ENCODE assay signal across 16 mouse cellular contexts in the genomic region with DNA sequence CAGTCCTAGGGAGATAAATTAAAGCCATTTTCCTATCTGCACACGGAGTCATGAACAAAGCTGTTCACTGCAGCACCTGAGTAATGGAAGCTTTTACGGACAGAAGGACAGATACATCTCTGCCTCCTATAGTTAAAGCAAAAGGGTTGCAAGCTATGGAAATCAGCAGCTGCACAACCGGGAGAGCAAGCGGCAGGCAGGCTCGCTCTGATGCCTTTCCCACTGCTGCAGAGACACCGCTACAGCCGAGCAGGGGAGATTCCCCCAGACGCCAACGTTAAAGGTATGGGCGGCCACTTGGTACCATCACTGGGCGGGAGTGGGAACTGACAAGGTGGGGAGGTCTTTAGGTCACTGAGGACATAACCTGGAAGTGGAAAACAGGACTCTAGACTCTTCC. TPM values are rescaled to one million over a fixed set of nuclear protein-coding genes. Genes with fewer than 3 reads are reported as not detected.
DNase-seq lines count a peak whose midpoint lies in the region; ATAC-seq and TF ChIP-seq lines count a peak whose summit lies in the region.
"Had no signal": no experiment of that assay in that cellular context is flagged by ENCODE, and none has a peak within 500 bp of the region (broad histone marks: within the 10 kb centered on the region; RNA-seq: fewer than 3 reads in every experiment).

No protein-coding gene starts in this region.

- H3K9me3 ChIP-seq in heart, embryonic 16.5 days (replicated peaks; ENCODE audit: control insufficient read depth, low read length) = 0 out of 2 replicates have a peak, but pooled peaks cover 6% of the 10 kb centered on the region
- no peaks in the 10 kb centered on the region for H3K9me3 ChIP-seq in midbrain, embryonic 14.5 days (ENCODE audit: control insufficient read depth, low read length)
- H3K9me3 ChIP-seq in midbrain, embryonic 10.5 days (replicated peaks) = no peaks in the 10 kb centered on the region
- H3K9me3 ChIP-seq in limb, embryonic 12.5 days = 0 out of 2 replicates have a peak, but pooled peaks cover 5% of the 10 kb centered on the region
- no peaks in the 10 kb centered on the region for H3K9me3 ChIP-seq in neural tube, embryonic 15.5 days (replicated peaks)

- TF ChIP-seq CTCF in heart, adult 2 months (IDR thresholded peaks at IDR 0.05) = no peak

- no peaks in the 10 kb centered on the region for H3K79me2 ChIP-seq in heart, adult 2 months (replicated peaks; ENCODE audit: control insufficient read depth, insufficient read depth, low read length)

- no peak for ATAC-seq in heart, embryonic 16.5 days (replicated peaks; ENCODE audit: extremely low read depth, insufficient read depth, low FRiP score)
- ATAC-seq in midbrain, embryonic 14.5 days (ENCODE audit: low FRiP score, low TSS enrichment) = no peak
- ATAC-seq in limb, embryonic 12.5 days (ENCODE audit: insufficient number of reproducible peaks, insufficient read depth, low FRiP score, low TSS enrichment, low read depth) = no peak
- no peak for ATAC-seq in neural tube, embryonic 15.5 days (ENCODE audit: low FRiP score)
- ATAC-seq in cerebellum, adult (ENCODE audit: insufficient number of reproducible peaks, low FRiP score, low TSS enrichment) = no peak
- ATAC-seq: intestine, postnatal 0 days had no signal

- no peak for DNase-seq in heart, adult 2 months
- no peak for DNase-seq in midbrain, embryonic 14.5 days
- no peak for DNase-seq in midbrain, embryonic 10.5 days (ENCODE audit: low spot score)
- no peak for DNase-seq in Muller cell, postnatal 12 days (ENCODE audit: inconsistent ontology term)
- DNase-seq: adrenal gland, postnatal 10 days; layer of hippocampus, adult 9-11 months; lung, postnatal 4 days had no signal

- H3K4me2 ChIP-seq in heart, embryonic 16.5 days (ENCODE audit: low read depth, low read length) = peak overlapping the region; percentile 62
- 0 out of 2 replicates have a peak overlapping the region, but pooled peaks have one; percentile 9 for H3K4me2 ChIP-seq in midbrain, embryonic 14.5 days (ENCODE audit: low read length)
- H3K4me2 ChIP-seq in limb, embryonic 12.5 days = peak overlapping the region; percentile 37
- H3K4me2 ChIP-seq in neural tube, embryonic 15.5 days = peak overlapping the region; percentile 47

- peak overlapping the region; percentile 40 for H3K4me3 ChIP-seq in heart, embryonic 16.5 days (ENCODE audit: low read length)
- H3K4me3 ChIP-seq in heart, adult 2 months = no peak overlapping the region
- no peak overlapping the region for H3K4me3 ChIP-seq in midbrain, embryonic 14.5 days (replicated peaks; ENCODE audit: low read depth, low read length)
- no peak overlapping the region for H3K4me3 ChIP-seq in midbrain, embryonic 10.5 days
- H3K4me3 ChIP-seq in limb, embryonic 12.5 days (replicated peaks) = 0 out of 2 replicates have a peak overlapping the region, but pooled peaks have one; percentile 5
- peak overlapping the region; percentile 24; the same call in 1 of the 2 replicates for H3K4me3 ChIP-seq in neural tube, embryonic 15.5 days (replicated peaks)
- H3K4me3 ChIP-seq: myocyte had no signal

- no peak for TF ChIP-seq EP300 in heart, adult 2 months (IDR thresholded peaks at IDR 0.05; ENCODE audit: insufficient read depth, low read depth, low read length)

- H3K27ac ChIP-seq in heart, embryonic 16.5 days (ENCODE audit: low read length) = no peak overlapping the region
- H3K27ac ChIP-seq in heart, adult 2 months = no peak overlapping the region
- H3K27ac ChIP-seq in midbrain, embryonic 14.5 days (replicated peaks; ENCODE audit: low read depth, low read length) = no peak overlapping the region
- no peak overlapping the region for H3K27ac ChIP-seq in midbrain, embryonic 10.5 days (replicated peaks)
- H3K27ac ChIP-seq in limb, embryonic 12.5 days = no peak overlapping the region
- peak overlapping the region; percentile 46 for H3K27ac ChIP-seq in neural tube, embryonic 15.5 days (replicated peaks)
- H3K27ac ChIP-seq: liver, embryonic 14.5 days had no signal

- no peaks in the 10 kb centered on the region for H3K36me3 ChIP-seq in heart, embryonic 16.5 days (ENCODE audit: control insufficient read depth, insufficient read depth)
- H3K36me3 ChIP-seq in heart, adult 2 months (ENCODE audit: control insufficient read depth, insufficient read depth, low read length) = no peaks in the 10 kb centered on the region
- no peaks in the 10 kb centered on the region for H3K36me3 ChIP-seq in midbrain, embryonic 14.5 days (ENCODE audit: control insufficient read depth, insufficient read depth, low read length)
- no peaks in the 10 kb centered on the region for H3K36me3 ChIP-seq in midbrain, embryonic 10.5 days
- no peaks in the 10 kb centered on the region for H3K36me3 ChIP-seq in limb, embryonic 12.5 days
- no peaks in the 10 kb centered on the region for H3K36me3 ChIP-seq in neural tube, embryonic 15.5 days

- no peaks in the 10 kb centered on the region for H3K27me3 ChIP-seq in heart, embryonic 16.5 days (ENCODE audit: control insufficient read depth, insufficient read depth, low read length)
- H3K27me3 ChIP-seq in heart, adult 2 months (ENCODE audit: control insufficient read depth, insufficient read depth, low read length) = no peaks in the 10 kb centered on the region
- H3K27me3 ChIP-seq in midbrain, embryonic 14.5 days (ENCODE audit: control insufficient read depth, insufficient read depth, low read length) = no peaks in the 10 kb centered on the region
- H3K27me3 ChIP-seq in midbrain, embryonic 10.5 days (ENCODE audit: low read depth, poor library complexity, severe bottlenecking) = no peaks in the 10 kb centered on the region
- H3K27me3 ChIP-seq in limb, embryonic 12.5 days = no peaks in the 10 kb centered on the region
- H3K27me3 ChIP-seq in neural tube, embryonic 15.5 days (replicated peaks) = no peaks in the 10 kb centered on the region

- intact Hi-C loops in heart, adult 2 months (cut with DNase I) = no loop called here

- no peaks in the 10 kb centered on the region for H3K4me1 ChIP-seq in heart, embryonic 16.5 days (ENCODE audit: control insufficient read depth, insufficient read depth, low read length)
- no peaks in the 10 kb centered on the region; the same call in 1 of the 2 replicates for H3K4me1 ChIP-seq in heart, adult 2 months (ENCODE audit: control insufficient read depth, insufficient read depth, low read length)
- no peaks in the 10 kb centered on the region for H3K4me1 ChIP-seq in midbrain, embryonic 14.5 days (ENCODE audit: control insufficient read depth, insufficient read depth, low read length)
- no peaks in the 10 kb centered on the region for H3K4me1 ChIP-seq in midbrain, embryonic 10.5 days
- H3K4me1 ChIP-seq in limb, embryonic 12.5 days (replicated peaks) = 0 out of 2 replicates have a peak, but pooled peaks cover 3% of the 10 kb centered on the region
- peaks cover 7% of the 10 kb centered on the region; the same call in 1 of the 2 replicates for H3K4me1 ChIP-seq in neural tube, embryonic 15.5 days

- 0 out of 2 replicates have a peak overlapping the region, but pooled peaks have one; percentile 34 for H3K9ac ChIP-seq in heart, embryonic 16.5 days (ENCODE audit: low read length)
- H3K9ac ChIP-seq in heart, adult 2 months (ENCODE audit: low read depth, low read length) = no peak overlapping the region
- H3K9ac ChIP-seq in midbrain, embryonic 14.5 days (replicated peaks; ENCODE audit: low read length) = no peak overlapping the region
- H3K9ac ChIP-seq in limb, embryonic 12.5 days (replicated peaks) = no peak overlapping the region
- no peak overlapping the region; the same call in 1 of the 2 replicates for H3K9ac ChIP-seq in neural tube, embryonic 15.5 days (replicated peaks)
- H3K9ac ChIP-seq: liver, embryonic 14.5 days had no signal

- 24% methylated on average over 11 of the region's 11 CpGs for WGBS in heart, embryonic 16.5 days
- WGBS in heart, adult 2 months = 28% methylated on average over 11 of the region's 11 CpGs
- 42% methylated on average over 11 of the region's 11 CpGs for WGBS in midbrain, embryonic 14.5 days
- 54% methylated on average over 11 of the region's 11 CpGs for WGBS in midbrain, embryonic 10.5 days
- 26% methylated on average over 11 of the region's 11 CpGs for WGBS in limb, embryonic 12.5 days
- WGBS in neural tube, embryonic 15.5 days = 26% methylated on average over 11 of the region's 11 CpGs

- no peak for TF ChIP-seq POLR2A in heart, adult 2 months (IDR thresholded peaks at IDR 0.05; ENCODE audit: insufficient read depth, low read depth, low read length)

RNA-seq across cellular contexts. Expression of gene Kcng3, which starts 17.8 kb away (rescaled TPM):
- polyA plus RNA-seq in heart, embryonic 16.5 days (2015; fragmentation: Nextera tagmentation; extraction: Ambion mirVana) = not detected in 2 replicates
- not detected for total RNA-seq in heart, adult 2 months (2021)
- polyA plus RNA-seq in heart, adult 2 months (2012; rRNA removed) = 0.02 TPM in 1 of 2 replicates, not detected in the other
- polyA plus RNA-seq in midbrain, embryonic 14.5 days (2014; fragmentation: Nextera tagmentation; extraction: Ambion mirVana) = 0.15 TPM in 1 of 2 replicates, not detected in the other
- not detected in 2 replicates for polyA plus RNA-seq in midbrain, embryonic 10.5 days (2016; fragmentation: Nextera tagmentation; extraction: Ambion mirVana)
- polyA plus RNA-seq in limb, embryonic 12.5 days (2016; fragmentation: Nextera tagmentation; extraction: Ambion mirVana) = not detected in 2 replicates
- polyA plus RNA-seq in neural tube, embryonic 15.5 days (2015; fragmentation: Nextera tagmentation; extraction: Ambion mirVana) = 0.05 and 0.09 TPM in 2 replicates
- total RNA-seq: gastrocnemius, adult 18-20 months had no signal
- polyA plus RNA-seq: intestine, postnatal 0 days; myocyte; thymus, postnatal 0 days had no signal

Comparison
In these comparisons a context has a peak if more than half of its experiments do, and no peak if none do; other contexts are left out.
1. H3K4me3 ChIP-seq: peak in heart, embryonic 16.5 days (single experiment), limb, embryonic 12.5 days (single experiment) and neural tube, embryonic 15.5 days (single experiment); none in heart, adult 2 months (single experiment), midbrain, embryonic 14.5 days (single experiment) and midbrain, embryonic 10.5 days (single experiment).
2. H3K4me2 ChIP-seq: peak in every context shown above with its lines; median percentile 62 in heart, embryonic 16.5 days; 47 in neural tube, embryonic 15.5 days; 37 in limb, embryonic 12.5 days; 9 in midbrain, embryonic 14.5 days.